Mouse (Mus musculus): ENCODE results near the gene Podxl. TPM values are rescaled to one million over a fixed set of nuclear protein-coding genes. Genes with fewer than 3 reads are reported as not detected.

Podxl gene
- polyA plus RNA-seq, 1 experiment from 2014 or later = 38.9 TPM

GRCm38 (mm10) chr6:31586127-31586526 lies 22.3 kb upstream of the Podxl start:
- WGBS = 83% methylated on average over 2 of the region's 2 CpGs
- ATAC-seq (replicated peaks; ENCODE audit: low FRiP score, low TSS enrichment, low read depth) = no peak

GRCm38 (mm10) chr6:31576151-31576550 lies 12.4 kb upstream of the Podxl start:
- H3K4me3 ChIP-seq (ENCODE audit: low read depth, low read length) = no peak overlapping the region
- no peak for DNase-seq (ENCODE audit: low spot score)
- ATAC-seq (replicated peaks; ENCODE audit: low FRiP score, low TSS enrichment, low read depth) = no peak
- WGBS = 83% methylated on average over 9 of the region's 9 CpGs
- no peak overlapping the region for H3K27ac ChIP-seq (ENCODE audit: low read depth)
- H3K4me2 ChIP-seq (ENCODE audit: low read length) = no peak overlapping the region
- H3K4me1 ChIP-seq (replicated peaks; ENCODE audit: control insufficient read depth, insufficient read depth, low read length) = no peaks in the 10 kb centered on the region
- H3K27me3 ChIP-seq (replicated peaks; ENCODE audit: control insufficient read depth, insufficient read depth, low read length) = no peaks in the 10 kb centered on the region
- no peak overlapping the region for H3K9ac ChIP-seq (ENCODE audit: low read length)
- no peaks in the 10 kb centered on the region for H3K9me3 ChIP-seq (ENCODE audit: control insufficient read depth, low read length)
- H3K36me3 ChIP-seq (ENCODE audit: control insufficient read depth, insufficient read depth, low read length) = no peaks in the 10 kb centered on the region

More at GRCm38 (mm10) chr6:31586127-31586526, 22.3 kb upstream of the Podxl start:
- Histone ChIP-seq H3K27me3 (replicated peaks; ENCODE audit: control insufficient read depth, insufficient read depth, low read length) (no peaks in the 10 kb centered on the region), H3K36me3 (ENCODE audit: control insufficient read depth, insufficient read depth, low read length) (no peaks in the 10 kb centered on the region), H3K4me1 (replicated peaks; ENCODE audit: control insufficient read depth, insufficient read depth, low read length) (0 out of 2 replicates have a peak, but pooled peaks cover 5% of the 10 kb centered on the region), H3K9ac (ENCODE audit: low read length) (no peak overlapping the region), H3K4me2 (ENCODE audit: low read length) (no peak overlapping the region), H3K27ac (ENCODE audit: low read depth) (no peak overlapping the region), H3K4me3 (ENCODE audit: low read depth, low read length) (no peak overlapping the region), H3K9me3 (ENCODE audit: control insufficient read depth, low read length) (no peaks in the 10 kb centered on the region)
- no peak for DNase-seq (ENCODE audit: low spot score)

DNA sequence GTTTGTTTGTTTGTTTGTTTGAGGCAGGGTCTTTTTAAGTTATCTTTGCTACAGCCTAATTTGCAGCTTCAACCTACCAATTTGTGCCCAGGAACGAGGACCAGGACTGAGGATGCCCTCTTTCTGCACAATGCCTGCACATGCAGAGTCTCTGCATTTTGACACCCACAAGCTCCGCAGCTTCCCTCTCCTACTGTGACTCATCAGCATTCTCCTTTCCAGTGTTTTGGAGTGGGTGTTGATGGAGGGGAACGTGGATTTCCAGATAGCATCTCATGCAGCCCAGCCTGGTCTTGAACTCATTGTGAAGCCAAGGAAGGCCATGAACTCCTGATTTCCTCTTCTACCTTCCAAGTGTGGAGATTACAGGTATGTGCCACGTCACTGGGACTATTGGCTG lies 11.3 kb upstream of the Podxl start:
- H3K36me3 ChIP-seq (ENCODE audit: control insufficient read depth, insufficient read depth, low read length) = no peaks in the 10 kb centered on the region
- DNase-seq (ENCODE audit: low spot score) (no peak), ATAC-seq (replicated peaks; ENCODE audit: low FRiP score, low TSS enrichment, low read depth) (no peak)
- no peak overlapping the region for H3K27ac ChIP-seq (ENCODE audit: low read depth)
- H3K27me3 ChIP-seq (replicated peaks; ENCODE audit: control insufficient read depth, insufficient read depth, low read length) = no peaks in the 10 kb centered on the region
- H3K9ac ChIP-seq (ENCODE audit: low read length) = no peak overlapping the region
- WGBS = 59% methylated on average over 4 of the region's 4 CpGs
- no peaks in the 10 kb centered on the region for H3K4me1 ChIP-seq (replicated peaks; ENCODE audit: control insufficient read depth, insufficient read depth, low read length)
- H3K4me2 ChIP-seq (ENCODE audit: low read length) = no peak overlapping the region
- H3K4me3 ChIP-seq (ENCODE audit: low read depth, low read length) = no peak overlapping the region
- H3K9me3 ChIP-seq (ENCODE audit: control insufficient read depth, low read length) = no peaks in the 10 kb centered on the region

DNA sequence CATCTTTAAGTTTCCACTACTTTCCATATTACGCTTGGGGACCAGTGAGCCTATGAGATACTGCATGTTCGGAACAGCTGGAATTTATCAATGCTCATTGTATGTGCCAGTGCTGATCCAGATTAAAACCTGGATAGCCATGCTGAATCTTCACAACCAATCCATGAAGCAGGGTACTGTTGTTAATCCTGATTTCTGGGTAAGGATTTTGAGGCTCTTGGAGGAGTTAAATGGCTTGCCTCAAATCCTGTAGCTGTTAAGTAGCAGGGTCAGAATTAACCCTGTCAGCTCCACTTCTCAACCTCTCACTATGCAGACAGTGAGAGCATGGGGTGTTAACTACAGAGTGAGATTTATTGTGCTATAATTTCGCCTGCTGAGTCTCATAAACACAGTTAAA lies 7.7 kb upstream of the Podxl start:
- 59% methylated on average over 3 of the region's 3 CpGs for WGBS
- no peak overlapping the region for H3K27ac ChIP-seq (ENCODE audit: low read depth)
- DNase-seq (ENCODE audit: low spot score) (no peak), ATAC-seq (replicated peaks; ENCODE audit: low FRiP score, low TSS enrichment, low read depth) (no peak)
- H3K4me3 ChIP-seq (ENCODE audit: low read depth, low read length) = no peak overlapping the region
- H3K27me3 ChIP-seq (replicated peaks; ENCODE audit: control insufficient read depth, insufficient read depth, low read length) = no peaks in the 10 kb centered on the region
- H3K4me1 ChIP-seq (replicated peaks; ENCODE audit: control insufficient read depth, insufficient read depth, low read length) = 0 out of 2 replicates have a peak, but pooled peaks cover 3% of the 10 kb centered on the region
- H3K4me2 ChIP-seq (ENCODE audit: low read length) = no peak overlapping the region
- no peaks in the 10 kb centered on the region for H3K36me3 ChIP-seq (ENCODE audit: control insufficient read depth, insufficient read depth, low read length)
- H3K9ac ChIP-seq (ENCODE audit: low read length) = no peak overlapping the region
- H3K9me3 ChIP-seq (ENCODE audit: control insufficient read depth, low read length) = no peaks in the 10 kb centered on the region

GRCm38 (mm10) chr6:31568070-31568595 lies 4.4 kb upstream of the Podxl start:
- Histone ChIP-seq H3K27me3 (replicated peaks; ENCODE audit: control insufficient read depth, insufficient read depth, low read length) (peaks cover 16% of the 10 kb centered on the region), H3K36me3 (ENCODE audit: control insufficient read depth, insufficient read depth, low read length) (no peaks in the 10 kb centered on the region), H3K4me3 (ENCODE audit: low read depth, low read length) (no peak overlapping the region), H3K4me1 (replicated peaks; ENCODE audit: control insufficient read depth, insufficient read depth, low read length) (peaks cover 6% of the 10 kb centered on the region; the same call in 1 of the 2 replicates), H3K4me2 (ENCODE audit: low read length) (no peak overlapping the region), H3K9ac (ENCODE audit: low read length) (no peak overlapping the region), H3K9me3 (ENCODE audit: control insufficient read depth, low read length) (no peaks in the 10 kb centered on the region), H3K27ac (ENCODE audit: low read depth) (no peak overlapping the region)
- WGBS = 30% methylated on average over 7 of the region's 7 CpGs
- no peak for ATAC-seq (replicated peaks; ENCODE audit: low FRiP score, low TSS enrichment, low read depth)
- no peak for DNase-seq (ENCODE audit: low spot score)

DNA sequence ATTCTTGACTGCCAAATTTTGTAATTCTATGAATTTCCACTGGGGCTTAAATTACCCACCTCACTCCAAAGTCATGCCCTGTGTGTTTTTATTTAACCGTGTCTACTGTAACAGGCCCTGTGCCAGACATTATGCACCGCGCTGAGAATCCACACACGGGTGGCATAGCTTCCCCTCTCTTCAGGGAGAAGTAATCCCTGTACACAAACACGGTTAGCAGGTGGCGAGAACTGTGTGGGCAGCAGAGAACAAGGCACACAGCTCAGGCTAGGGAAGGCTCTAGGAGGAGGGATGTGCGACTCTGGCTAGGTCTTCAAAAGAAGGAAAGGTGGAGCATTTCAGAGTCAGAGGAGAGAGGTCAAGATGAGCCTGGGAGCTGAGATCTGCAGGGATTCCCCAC lies 3.4 kb upstream of the Podxl start:
- DNase-seq (ENCODE audit: low spot score) = no peak
- H3K4me1 ChIP-seq (replicated peaks; ENCODE audit: control insufficient read depth, insufficient read depth, low read length) = peaks cover 6% of the 10 kb centered on the region; the same call in 1 of the 2 replicates
- no peak overlapping the region for H3K27ac ChIP-seq (ENCODE audit: low read depth)
- 38% methylated on average over 7 of the region's 7 CpGs for WGBS
- peaks cover 24% of the 10 kb centered on the region for H3K27me3 ChIP-seq (replicated peaks; ENCODE audit: control insufficient read depth, insufficient read depth, low read length)
- no peak for ATAC-seq (replicated peaks; ENCODE audit: low FRiP score, low TSS enrichment, low read depth)
- H3K4me3 ChIP-seq (ENCODE audit: low read depth, low read length) = no peak overlapping the region
- H3K36me3 ChIP-seq (ENCODE audit: control insufficient read depth, insufficient read depth, low read length) = no peaks in the 10 kb centered on the region
- no peak overlapping the region for H3K4me2 ChIP-seq (ENCODE audit: low read length)
- no peak overlapping the region for H3K9ac ChIP-seq (ENCODE audit: low read length)
- no peaks in the 10 kb centered on the region for H3K9me3 ChIP-seq (ENCODE audit: control insufficient read depth, low read length)

DNA sequence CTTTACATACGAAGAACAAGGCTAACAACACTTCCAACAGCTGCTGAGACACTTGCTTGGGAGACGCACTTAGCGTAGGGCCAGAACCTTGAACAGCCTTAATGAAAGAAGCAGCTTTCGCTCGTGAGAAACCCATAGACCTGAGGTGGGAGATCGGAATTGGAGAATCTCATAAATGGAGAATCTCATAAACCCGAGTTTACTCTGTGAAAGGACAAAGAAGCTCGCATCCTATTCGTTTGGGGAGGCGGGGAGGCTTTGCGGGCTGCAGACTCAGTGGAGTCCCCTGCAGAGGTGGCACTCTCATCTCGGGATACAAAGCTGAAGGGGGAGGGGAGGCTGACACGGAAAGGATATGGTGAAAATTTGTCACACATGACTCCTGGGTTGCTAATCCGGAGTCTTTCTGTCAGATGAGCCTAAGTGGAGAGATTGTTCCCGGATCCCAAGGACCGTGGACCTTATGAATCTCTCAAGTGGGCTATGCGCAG lies 1.2 kb upstream of the Podxl start:
- Histone ChIP-seq H3K4me1 (replicated peaks; ENCODE audit: control insufficient read depth, insufficient read depth, low read length) (peaks cover 7% of the 10 kb centered on the region; the same call in 1 of the 2 replicates), H3K4me3 (ENCODE audit: low read depth, low read length) (no peak overlapping the region), H3K27me3 (replicated peaks; ENCODE audit: control insufficient read depth, insufficient read depth, low read length) (peaks cover 26% of the 10 kb centered on the region), H3K36me3 (ENCODE audit: control insufficient read depth, insufficient read depth, low read length) (no peaks in the 10 kb centered on the region), H3K9ac (ENCODE audit: low read length) (0 out of 2 replicates have a peak overlapping the region, but pooled peaks have one; percentile 13), H3K9me3 (ENCODE audit: control insufficient read depth, low read length) (no peaks in the 10 kb centered on the region), H3K4me2 (ENCODE audit: low read length) (peak overlapping the region; percentile 76), H3K27ac (ENCODE audit: low read depth) (no peak overlapping the region)
- 8% methylated on average over 17 of the region's 17 CpGs for WGBS
- DNase-seq (ENCODE audit: low spot score) (peak; percentile 65), ATAC-seq (replicated peaks; ENCODE audit: low FRiP score, low TSS enrichment, low read depth) (no peak)

- Histone ChIP-seq H3K9me3 (ENCODE audit: control insufficient read depth, low read length) (no peaks in the 10 kb centered on the region), H3K9ac (ENCODE audit: low read length) (peak overlapping the region; percentile 55), H3K27ac (ENCODE audit: low read depth) (no peak overlapping the region), H3K4me2 (ENCODE audit: low read length) (peak overlapping the region; percentile 76), H3K4me1 (replicated peaks; ENCODE audit: control insufficient read depth, insufficient read depth, low read length) (peaks cover 10% of the 10 kb centered on the region; the same call in 1 of the 2 replicates), H3K36me3 (ENCODE audit: control insufficient read depth, insufficient read depth, low read length) (no peaks in the 10 kb centered on the region), H3K27me3 (replicated peaks; ENCODE audit: control insufficient read depth, insufficient read depth, low read length) (peaks cover 26% of the 10 kb centered on the region), H3K4me3 (ENCODE audit: low read depth, low read length) (peak overlapping the region; percentile 55)
- DNase-seq (ENCODE audit: low spot score) = no peak
- WGBS = under 1% methylated on average over 18 of the region's 18 CpGs
- ATAC-seq (replicated peaks; ENCODE audit: low FRiP score, low TSS enrichment, low read depth) = no peak
These were observed 376 bp upstream of the Podxl start for GRCm38 (mm10) chr6:31564182-31564531.

Measured in intestine, embryonic 14.5 days (tissue).